Mouse (Mus musculus): Measurements from ENCODE around the gene Gabrb2.
A peak's percentile ranks its signal among the peaks of the same experiment; 100 is the strongest.

The Gabrb2 gene

DNA sequence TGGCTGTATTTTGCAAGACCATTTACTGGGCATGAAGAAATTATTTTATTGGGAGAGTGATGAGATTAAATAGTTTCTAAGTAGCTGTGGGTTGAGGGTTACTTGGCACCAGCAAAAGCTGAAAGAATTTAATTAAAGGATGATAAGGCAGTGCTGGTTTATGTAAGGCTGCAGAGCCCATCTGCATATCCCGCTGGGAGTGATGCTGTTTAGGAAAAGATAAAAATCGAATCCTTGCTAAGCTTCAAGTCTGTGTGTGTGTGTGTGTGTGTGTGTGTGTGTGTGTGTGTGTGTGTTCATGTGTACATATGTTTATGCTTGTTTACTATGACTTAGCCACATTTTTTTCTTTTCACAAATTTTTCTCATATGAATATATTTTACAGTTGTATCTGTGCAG is 113.0 kb downstream of the Gabrb2 start:
- no peak for DNase-seq (ENCODE audit: low read depth, low spot score)

DNA sequence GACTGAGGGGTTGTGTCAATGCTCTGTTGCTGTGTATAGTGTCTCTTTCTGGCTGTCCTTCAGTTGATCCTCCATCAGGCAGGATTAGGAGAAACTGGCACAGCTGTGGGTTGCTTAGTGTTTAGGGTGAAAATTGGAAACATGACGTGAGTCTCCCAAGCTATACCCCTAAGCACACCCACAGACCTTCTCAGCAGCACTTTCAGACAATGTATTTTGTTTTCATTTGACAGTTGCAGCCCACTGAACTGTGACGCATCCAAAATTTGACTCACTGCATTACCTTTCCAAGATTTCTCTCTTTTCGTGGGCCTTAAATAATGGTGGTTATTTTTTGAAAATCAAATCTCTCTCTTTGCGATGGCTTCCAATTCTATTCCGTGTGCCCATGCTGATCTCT is 115.7 kb downstream of the Gabrb2 start:
- no peak for DNase-seq (ENCODE audit: low read depth, low spot score)

DNA sequence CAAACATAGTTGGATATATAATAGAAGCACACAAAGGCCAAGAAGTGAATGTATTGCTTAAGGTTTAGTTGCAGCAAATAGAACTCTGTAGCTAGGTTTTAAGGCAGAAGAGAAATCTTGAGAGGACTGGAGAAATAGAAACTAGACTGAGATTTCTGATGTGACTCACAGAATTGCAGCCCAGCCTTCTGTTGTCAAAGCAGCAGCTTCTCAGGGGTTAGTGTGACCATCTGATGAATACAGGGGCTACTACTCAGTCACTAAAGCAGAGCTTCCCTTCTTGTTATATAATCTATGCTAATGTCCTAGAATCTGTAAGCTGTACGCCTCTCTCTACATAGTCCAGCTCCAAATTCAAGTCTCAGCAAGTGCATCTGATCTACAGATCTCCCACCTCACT is 116.3 kb downstream of the Gabrb2 start:
- DNase-seq (ENCODE audit: low read depth, low spot score), result no peak

DNA sequence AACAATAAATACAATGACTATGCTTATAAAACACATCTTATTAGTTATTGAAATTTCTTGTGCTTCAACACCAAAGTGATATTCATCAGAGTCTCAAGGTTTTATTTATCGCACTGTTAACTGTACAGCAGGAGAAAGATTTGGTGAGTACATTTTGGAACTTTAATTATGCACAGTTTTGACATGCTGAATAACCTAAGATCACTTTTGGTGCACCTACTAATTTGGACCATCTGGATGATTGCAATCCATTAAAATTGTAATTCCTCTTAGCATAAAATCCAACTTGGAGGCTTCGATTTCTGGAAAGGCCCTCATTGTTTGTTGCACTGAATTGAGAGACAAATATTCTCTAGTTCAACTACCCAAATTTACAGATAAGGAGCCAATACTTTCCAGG is 123.3 kb downstream of the Gabrb2 start:
- DNase-seq (ENCODE audit: low read depth, low spot score), result no peak

DNA sequence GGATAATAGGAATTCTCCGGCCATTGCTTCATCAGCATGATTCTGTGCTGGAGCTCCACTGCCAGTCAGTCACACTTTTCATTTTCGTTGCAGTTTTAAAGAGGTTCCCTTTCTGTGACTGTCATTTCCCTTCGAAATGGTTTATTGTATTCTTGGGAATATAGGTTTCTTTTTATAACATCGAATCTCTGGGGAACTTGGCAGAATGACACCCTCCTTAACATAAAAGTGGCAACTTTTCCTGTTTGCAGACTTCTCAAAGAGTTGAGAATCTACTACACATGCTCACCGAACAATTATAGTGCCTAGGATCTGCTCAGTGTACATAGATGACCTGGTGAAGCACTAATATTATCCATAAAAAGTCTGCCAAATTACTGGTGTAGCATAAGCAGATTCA is 146.5 kb downstream of the Gabrb2 start:
- DNase-seq (ENCODE audit: low read depth, low spot score), result no peak

DNA sequence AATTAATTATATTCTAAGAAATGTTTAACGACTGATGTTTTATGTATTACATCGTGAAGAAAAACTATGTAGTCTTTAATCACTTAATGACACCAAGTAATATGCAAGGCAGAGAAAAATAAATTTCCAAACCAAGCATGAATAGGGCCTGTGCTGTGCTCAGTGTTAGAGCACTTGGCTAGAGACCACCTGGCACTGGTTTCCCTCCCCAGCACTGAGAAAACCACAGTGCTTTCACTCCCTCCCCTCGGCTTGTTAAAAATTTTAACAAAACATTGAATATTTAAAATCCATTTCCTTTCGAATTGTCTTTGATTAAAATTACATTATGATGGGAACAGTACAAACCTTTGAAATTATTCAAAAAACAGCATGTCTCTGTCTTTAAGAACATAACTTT is 151.9 kb downstream of the Gabrb2 start:
- DNase-seq (ENCODE audit: low read depth, low spot score), result no peak

DNA sequence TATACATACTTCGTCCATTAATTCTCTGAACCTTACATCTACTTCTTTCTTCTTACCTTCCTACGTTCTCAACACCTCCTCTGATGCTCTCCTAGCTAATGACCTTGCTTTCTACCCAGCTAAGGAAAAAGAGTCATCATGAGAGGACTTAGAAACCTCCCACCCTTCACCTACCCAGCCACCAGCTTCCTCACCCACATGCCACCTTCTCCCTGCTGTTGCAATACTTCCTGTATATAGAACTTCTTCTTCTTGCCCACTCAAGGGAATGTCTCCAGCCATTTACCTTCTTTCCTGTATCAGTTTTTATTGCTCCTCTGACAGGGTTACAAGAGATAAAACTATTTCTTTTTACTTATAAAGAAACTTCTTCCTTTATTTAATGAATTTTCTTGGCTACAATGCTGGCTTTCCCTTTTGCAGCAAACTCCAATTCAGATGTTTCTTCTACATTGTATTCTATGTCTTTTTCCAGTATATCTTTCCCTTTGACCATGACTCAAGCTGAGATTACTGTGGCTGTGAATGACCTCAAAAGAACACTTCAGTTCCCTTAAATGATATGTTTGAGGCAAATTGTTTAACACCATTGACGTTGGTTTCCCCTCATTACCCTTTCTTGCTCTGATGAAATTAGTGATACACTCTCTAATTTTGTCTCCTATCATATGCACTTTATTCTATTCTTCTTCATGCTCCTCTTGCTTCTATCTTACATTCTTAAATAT is 155.8 kb downstream of the Gabrb2 start:
- DNase-seq (ENCODE audit: low read depth, low spot score), result no peak

DNA sequence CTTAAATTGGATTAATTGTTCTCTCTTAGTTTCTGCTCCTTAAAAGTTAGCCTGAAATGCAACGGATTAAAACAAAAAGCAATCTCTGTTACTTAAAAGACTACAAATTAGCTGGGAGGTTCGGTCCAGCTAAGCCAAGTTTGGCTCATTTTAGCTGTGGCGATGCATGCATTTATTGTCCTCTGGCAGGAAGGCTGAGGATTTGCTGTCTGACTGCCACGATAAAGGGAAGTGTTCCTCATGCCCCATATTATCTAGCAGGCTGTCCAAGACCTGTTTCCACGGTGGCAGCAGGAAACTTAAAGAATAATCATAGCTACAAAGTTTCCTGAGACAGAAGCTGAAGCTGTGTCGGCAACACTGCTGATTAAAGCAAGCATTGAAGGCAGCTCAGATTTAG is 160.2 kb downstream of the Gabrb2 start:
- no peak for DNase-seq (ENCODE audit: low read depth, low spot score)

DNA sequence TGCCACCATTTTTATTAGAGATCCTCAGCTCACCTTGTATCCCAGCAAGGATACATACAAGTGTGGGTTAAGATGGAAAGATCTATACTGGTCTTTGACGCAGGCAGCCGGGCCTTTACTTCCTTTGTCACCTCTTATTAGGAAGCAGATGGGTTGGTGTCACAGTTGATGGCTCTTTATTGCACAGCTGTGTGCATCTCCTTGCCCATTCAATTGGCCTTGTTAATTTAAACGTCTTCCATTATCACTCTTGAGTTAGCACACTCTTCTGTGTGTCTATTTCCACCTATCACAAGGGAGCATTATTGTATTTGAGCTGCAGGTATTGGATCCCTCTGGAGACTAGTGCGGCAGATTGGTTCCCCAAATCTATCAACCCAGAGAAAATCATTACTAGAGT is 161.6 kb downstream of the Gabrb2 start:
- DNase-seq (ENCODE audit: low read depth, low spot score), result no peak

DNA sequence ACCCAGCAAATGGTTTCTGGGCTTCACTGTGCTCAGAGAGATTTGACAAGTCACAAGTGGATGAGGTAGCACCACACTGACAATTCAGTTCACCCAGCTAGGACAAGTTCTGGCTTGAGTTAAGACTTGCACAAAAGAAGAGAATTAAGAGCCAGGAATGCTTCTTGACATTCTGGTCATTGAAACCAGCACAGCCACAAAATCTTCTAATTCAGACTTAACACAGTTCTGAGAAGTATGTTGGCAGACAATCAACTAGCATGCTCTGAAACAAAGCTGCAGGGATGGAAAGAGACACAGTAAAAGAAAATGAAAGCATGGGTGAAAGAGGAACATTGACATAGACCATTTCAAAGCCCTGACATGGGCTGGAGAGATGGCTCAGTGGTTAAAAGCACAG is 162.2 kb downstream of the Gabrb2 start:
- no peak for DNase-seq (ENCODE audit: low read depth, low spot score)

DNA sequence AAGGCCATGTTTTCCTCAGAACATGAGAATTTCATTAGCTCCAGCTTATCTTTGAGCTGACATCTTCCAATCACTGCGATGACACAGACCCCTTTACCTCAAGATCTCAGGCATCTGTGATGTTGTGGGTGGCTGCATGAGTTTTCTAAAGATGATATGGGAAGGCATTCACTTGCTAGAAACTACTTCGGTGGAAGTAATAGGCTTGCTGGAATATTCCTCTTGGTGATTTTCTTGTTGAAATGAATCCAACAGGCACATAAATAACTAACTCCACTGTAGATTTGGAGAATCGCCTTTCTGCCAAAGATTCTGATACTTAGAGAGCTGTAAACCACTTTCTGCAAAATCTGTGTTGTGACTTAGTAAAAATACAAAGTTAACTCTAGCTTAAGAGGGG is 172.9 kb downstream of the Gabrb2 start:
- no peak for DNase-seq (ENCODE audit: low read depth, low spot score)

DNA sequence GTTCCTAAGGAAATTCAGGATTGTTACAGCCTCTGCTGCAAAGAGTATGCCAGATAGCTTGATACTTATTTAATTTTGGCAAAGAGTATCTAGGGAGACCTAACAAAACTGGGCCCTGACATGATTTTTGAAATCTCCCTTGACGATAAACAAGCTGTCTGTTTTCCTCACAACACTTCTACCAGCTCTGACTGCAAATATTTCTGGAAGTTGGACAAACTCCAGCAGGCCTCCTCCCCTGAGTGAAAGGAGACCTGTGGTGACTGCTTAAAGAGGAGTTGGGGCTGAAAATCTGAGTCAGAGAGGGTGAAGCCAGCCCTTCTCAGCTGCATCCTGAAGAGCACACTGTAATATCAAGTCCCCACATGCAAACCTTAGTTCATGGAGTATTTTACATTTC is 186.7 kb downstream of the Gabrb2 start:
- DNase-seq (ENCODE audit: low read depth, low spot score), result peak; percentile 53

DNA sequence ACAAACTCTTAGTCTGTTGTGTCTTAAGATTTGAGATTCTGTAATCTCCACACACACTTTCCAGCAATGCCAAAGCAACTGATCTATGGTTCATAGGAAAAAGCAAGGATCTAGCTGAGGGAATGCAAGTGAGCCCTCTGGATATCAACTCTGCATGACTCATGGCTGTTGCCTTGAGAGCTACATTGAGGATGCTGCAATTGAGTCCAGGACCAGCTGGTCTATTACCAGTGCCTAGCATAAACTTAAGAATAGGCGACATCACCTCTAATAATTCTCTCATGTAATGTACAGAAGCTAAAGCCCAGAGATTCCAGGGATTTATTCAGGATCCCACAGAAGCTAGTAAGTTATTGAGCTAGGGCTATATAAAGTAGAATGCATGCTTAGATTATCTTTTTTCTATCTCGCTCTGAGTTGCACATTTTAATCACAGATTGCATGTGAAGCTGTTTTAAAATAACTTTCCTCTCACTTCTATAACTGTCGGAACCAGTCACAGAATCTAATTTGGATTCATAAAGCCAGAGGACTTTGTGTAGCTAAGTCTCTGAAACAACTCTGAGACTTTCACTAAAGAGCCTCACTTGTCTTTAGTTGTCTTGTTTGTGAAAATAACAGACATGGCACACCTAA is 189.7 kb downstream of the Gabrb2 start:
- peak; percentile 15 for DNase-seq (ENCODE audit: low read depth, low spot score)

DNA sequence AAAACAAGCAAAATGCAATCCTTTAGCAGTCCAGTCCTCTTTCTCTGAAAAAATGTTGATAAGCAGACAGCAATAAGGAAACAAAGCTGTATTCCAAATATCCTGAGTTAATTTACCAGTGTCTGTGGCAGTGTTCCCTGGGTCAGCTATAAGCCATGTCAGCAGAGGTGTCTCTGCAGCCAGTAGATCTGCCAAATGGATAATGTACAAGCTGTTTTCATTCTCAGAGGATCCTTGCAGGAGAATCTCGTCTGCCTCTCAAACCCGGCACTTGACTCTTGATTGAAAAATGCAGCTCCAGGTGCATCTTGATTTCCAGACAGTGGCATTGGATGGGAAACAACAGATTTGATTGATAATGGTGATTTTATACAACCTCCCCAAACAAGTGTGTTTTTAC is 198.6 kb downstream of the Gabrb2 start:
- no peak for DNase-seq (ENCODE audit: low read depth, low spot score)

DNA sequence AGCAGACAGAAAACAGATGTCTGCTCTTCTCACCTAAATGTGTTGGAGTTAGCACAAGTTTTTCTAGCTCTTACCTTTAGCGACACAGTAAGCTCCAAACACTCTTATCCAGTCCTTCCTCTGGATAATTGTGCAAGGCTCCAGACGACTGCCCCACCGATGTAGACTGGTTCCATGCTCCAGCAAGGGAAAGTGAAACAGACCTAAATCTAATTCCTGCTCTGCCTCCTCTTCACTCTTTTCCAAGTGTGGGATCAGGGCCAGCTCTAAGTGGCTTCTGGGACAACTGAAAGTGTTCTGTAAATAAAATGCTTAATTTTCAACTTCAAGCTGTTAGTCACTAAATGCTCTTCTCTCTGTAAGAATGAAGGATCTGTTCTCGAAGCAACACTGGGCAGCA is 201.6 kb downstream of the Gabrb2 start:
- no peak for DNase-seq (ENCODE audit: low read depth, low spot score)

DNA sequence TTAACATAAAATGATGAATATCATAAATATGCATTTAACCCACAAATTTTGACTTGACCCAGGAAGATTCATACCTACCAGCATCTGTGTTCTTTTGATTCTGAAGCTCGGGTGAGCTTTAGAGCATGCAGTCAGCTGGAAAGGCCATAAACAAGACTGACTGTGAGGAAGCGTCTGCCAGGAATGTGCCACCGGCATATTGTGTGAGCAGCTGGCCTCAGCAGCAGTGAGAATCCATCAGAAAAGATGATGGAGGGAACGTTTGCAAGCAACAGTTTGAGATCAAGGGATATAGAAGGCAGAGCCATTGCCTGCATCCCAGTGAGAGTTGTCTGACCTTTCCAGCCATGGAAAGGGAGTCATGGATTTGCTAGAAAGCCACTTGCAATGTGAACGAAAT is 230.6 kb downstream of the Gabrb2 start:
- no peak for DNase-seq (ENCODE audit: low read depth, low spot score)

DNA sequence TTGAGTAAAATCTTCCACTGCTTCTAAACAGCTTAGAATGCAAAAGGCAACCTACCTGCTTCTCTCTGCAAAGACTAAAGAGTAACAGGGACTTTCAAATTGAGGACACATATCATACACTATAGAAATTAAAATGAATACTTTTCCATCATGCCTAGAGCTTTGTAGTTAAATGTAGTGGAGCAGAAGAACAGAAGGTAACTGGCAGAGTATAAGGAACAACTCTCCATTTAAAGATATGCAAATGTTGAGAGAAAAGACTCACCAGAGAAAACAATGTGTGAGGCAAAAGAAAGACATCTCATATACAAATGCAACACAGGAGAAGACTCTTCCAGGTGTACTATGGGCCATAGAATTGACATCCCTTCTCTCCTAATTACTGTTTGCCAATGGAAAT is 232.0 kb downstream of the Gabrb2 start:
- no peak for DNase-seq (ENCODE audit: low read depth, low spot score)

DNA sequence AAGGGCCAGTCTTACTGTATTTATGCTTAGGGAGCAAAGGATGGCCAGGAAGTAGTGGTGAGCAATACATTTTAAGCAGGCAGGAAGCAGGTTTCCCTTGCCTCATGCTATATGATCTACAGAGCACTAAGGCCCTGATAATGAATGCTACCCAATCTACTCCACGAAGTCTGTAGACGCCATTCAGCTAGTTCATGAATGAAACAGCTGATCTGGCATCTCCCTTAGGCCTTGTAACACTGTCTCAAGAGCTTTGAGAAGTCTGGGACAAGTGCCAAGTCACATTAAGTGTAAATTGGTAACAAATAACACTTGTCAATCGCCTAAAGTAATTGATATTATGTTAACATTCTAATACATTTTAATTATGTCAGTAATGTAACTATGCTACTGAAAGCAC is 234.6 kb downstream of the Gabrb2 start:
- DNase-seq (ENCODE audit: low read depth, low spot score), result no peak

DNA sequence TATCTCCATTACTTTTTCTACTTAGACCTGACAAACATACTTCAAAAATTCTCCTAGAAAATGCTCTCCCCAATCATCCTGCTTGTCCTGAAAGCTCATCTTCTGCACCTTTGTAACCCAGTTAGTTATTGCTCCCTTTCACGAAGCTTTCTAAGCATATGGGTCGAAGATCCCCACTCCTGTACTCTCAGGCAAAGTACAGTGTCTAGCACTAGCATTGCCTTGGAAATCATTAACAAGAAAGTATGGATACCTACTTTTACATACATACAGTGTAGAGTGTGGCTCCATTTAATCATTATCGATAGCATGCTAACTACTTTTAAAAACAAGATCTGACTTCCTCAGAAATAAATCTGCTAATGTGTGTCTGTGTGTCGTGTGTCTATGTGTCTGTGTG is 249.1 kb downstream of the Gabrb2 start:
- DNase-seq (ENCODE audit: low read depth, low spot score), result no peak
